Mouse (Mus musculus): ENCODE results near the gene Hmox1. TPM values are rescaled to one million over a fixed set of nuclear protein-coding genes. Genes with fewer than 3 reads are reported as not detected.

Hmox1 gene
- polyA plus RNA-seq, 1 experiment, result 159 TPM

DNA sequence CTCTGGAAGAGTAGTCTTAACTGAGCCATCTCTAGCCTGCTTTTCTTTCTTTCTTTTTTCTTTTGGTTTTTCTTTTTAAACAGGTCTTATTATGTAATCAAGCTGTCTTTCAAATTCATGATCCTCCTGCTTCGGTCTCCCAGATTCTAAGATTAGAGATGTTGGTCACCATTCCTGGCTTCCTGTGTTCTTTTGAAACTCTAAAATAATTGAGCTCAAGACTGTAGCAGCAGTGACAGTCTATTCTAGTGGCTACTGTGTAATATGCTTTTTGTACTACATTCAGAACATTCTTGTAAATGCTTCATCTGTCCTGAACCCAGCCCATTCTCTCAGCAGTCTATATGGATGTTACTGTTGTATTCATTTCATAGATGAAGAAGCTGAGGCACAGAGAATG lies 25.1 kb downstream of the Hmox1 start:
- no peak for TF ChIP-seq CTCF (IDR thresholded peaks at IDR 0.05; ENCODE audit: borderline replicate concordance, insufficient read depth, low read length)
- TF ChIP-seq POLR2A (IDR thresholded peaks at IDR 0.05; ENCODE audit: low read depth, low read length), result no peak
- no peaks in the 10 kb centered on the region for H3K4me1 ChIP-seq (ENCODE audit: control insufficient read depth, insufficient read depth, low read length)
- no peak overlapping the region for H3K4me3 ChIP-seq (ENCODE audit: insufficient read depth, low read length)
- H3K27ac ChIP-seq (ENCODE audit: insufficient read depth, low read length), result no peak overlapping the region

- Histone ChIP-seq H3K4me3 (ENCODE audit: insufficient read depth, low read length) (no peak overlapping the region), H3K4me1 (ENCODE audit: control insufficient read depth, insufficient read depth, low read length) (no peaks in the 10 kb centered on the region), H3K27ac (ENCODE audit: insufficient read depth, low read length) (no peak overlapping the region)
- no peak for TF ChIP-seq POLR2A (IDR thresholded peaks at IDR 0.05; ENCODE audit: low read depth, low read length)
- no peak for TF ChIP-seq CTCF (IDR thresholded peaks at IDR 0.05; ENCODE audit: borderline replicate concordance, insufficient read depth, low read length)
Observed at GRCm38 (mm10) chr8:75119287-75119686, 25.9 kb downstream of the Hmox1 start.

DNA sequence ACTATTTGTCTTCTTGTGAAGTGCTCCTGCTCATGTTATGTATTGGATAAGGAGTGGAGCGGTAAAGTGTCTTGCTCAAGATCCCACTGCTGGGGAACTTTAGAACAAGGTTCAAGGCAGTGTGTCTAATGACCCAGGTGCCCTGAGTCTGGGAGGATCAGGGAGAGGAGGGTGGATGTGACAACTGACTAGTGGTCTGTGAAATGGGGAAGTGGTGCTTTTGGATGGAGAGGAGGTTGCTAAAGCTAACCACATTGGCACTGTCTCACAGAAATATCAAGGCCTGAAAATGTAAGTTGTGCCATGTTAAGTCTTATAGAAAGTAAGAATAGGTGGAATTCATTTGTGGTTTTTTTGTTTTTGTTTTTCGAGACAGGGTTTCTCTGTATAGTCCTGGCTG lies 26.3 kb downstream of the Hmox1 start:
- Histone ChIP-seq H3K27ac (ENCODE audit: insufficient read depth, low read length) (no peak overlapping the region), H3K4me3 (ENCODE audit: insufficient read depth, low read length) (no peak overlapping the region), H3K4me1 (ENCODE audit: control insufficient read depth, insufficient read depth, low read length) (no peaks in the 10 kb centered on the region)
- TF ChIP-seq POLR2A (IDR thresholded peaks at IDR 0.05; ENCODE audit: low read depth, low read length), result no peak
- TF ChIP-seq CTCF (IDR thresholded peaks at IDR 0.05; ENCODE audit: borderline replicate concordance, insufficient read depth, low read length), result no peak

GRCm38 (mm10) chr8:75127406-75127805 lies 34.0 kb downstream of the Hmox1 start:
- no peaks in the 10 kb centered on the region for H3K4me1 ChIP-seq (ENCODE audit: control insufficient read depth, insufficient read depth, low read length)
- H3K4me3 ChIP-seq (ENCODE audit: insufficient read depth, low read length), result no peak overlapping the region
- TF ChIP-seq CTCF (IDR thresholded peaks at IDR 0.05; ENCODE audit: borderline replicate concordance, insufficient read depth, low read length) (no peak), POLR2A (IDR thresholded peaks at IDR 0.05; ENCODE audit: low read depth, low read length) (no peak)
- H3K27ac ChIP-seq (ENCODE audit: insufficient read depth, low read length), result no peak overlapping the region

- Histone ChIP-seq H3K4me3 (ENCODE audit: insufficient read depth, low read length) (no peak overlapping the region), H3K27ac (ENCODE audit: insufficient read depth, low read length) (no peak overlapping the region), H3K4me1 (ENCODE audit: control insufficient read depth, insufficient read depth, low read length) (no peaks in the 10 kb centered on the region)
- TF ChIP-seq CTCF (IDR thresholded peaks at IDR 0.05; ENCODE audit: borderline replicate concordance, insufficient read depth, low read length) (peak; percentile 51; the same call in 1 of the 2 replicates), POLR2A (IDR thresholded peaks at IDR 0.05; ENCODE audit: low read depth, low read length) (no peak)
Observed at GRCm38 (mm10) chr8:75132485-75132884, 39.1 kb downstream of the Hmox1 start.

DNA sequence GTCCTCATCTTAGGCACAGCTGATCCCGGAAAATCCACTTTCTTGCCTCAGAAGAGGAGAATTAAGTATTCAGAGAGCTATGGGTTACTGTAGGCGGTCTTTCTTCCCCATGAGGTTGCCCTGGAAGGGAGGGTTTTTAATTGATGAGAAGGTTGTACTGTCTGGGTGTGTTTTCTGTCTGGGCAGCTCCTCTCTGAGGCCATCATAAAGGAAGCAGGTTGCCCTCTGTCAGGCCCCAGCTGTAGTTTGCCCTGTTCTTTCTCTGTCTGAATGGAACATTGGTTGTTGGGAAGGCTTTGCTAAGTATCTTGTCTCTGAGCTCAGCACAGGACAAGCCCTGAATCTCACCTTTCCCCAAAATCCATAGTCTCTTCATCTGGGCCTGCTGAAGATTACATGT lies 40.0 kb downstream of the Hmox1 start:
- Histone ChIP-seq H3K4me1 (ENCODE audit: control insufficient read depth, insufficient read depth, low read length) (no peaks in the 10 kb centered on the region), H3K4me3 (ENCODE audit: insufficient read depth, low read length) (no peak overlapping the region), H3K27ac (ENCODE audit: insufficient read depth, low read length) (no peak overlapping the region)
- TF ChIP-seq CTCF (IDR thresholded peaks at IDR 0.05; ENCODE audit: borderline replicate concordance, insufficient read depth, low read length) (no peak), POLR2A (IDR thresholded peaks at IDR 0.05; ENCODE audit: low read depth, low read length) (no peak)

DNA sequence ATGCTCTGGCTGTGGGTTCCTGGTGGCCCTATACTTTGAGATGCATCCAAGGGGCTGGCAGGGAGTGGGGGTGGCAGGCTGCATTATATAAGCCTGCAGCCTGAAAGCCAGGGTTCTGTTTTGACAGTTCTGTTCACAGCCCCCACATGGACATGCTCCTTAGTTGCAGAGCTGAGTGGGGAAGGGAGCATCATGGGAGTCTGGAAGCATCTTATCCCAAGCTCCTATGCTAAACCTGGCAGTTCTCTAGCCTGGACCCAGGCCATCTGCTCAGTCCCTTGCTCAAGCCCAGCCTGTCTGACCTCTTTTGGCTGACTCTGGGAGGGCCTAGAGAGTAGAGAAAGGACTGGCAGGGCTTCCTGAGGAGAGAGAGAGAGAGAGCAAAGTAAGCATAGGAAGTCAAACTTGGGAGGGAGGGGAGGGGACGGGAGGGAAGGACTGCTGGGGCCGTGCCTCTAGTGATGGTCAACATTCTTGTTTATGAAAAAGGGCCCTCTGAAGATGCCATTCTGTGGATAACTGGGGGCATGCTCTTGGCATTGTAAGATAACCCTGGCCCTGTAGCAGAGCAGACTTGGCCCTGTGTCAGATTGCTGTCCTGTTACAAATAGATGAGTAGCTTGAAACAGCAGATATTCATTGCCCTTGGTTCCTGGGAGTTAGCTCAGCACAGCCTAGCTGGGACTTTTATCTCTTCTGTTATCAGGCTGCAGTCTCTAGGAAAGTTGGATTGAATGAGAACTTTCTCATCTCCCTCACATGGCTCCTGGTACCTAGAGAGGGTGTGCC lies 41.4 kb downstream of the Hmox1 start:
- Histone ChIP-seq H3K4me1 (ENCODE audit: control insufficient read depth, insufficient read depth, low read length) (no peaks in the 10 kb centered on the region), H3K27ac (ENCODE audit: insufficient read depth, low read length) (no peak overlapping the region), H3K4me3 (ENCODE audit: insufficient read depth, low read length) (no peak overlapping the region)
- TF ChIP-seq POLR2A (IDR thresholded peaks at IDR 0.05; ENCODE audit: low read depth, low read length) (no peak), CTCF (IDR thresholded peaks at IDR 0.05; ENCODE audit: borderline replicate concordance, insufficient read depth, low read length) (no peak)

DNA sequence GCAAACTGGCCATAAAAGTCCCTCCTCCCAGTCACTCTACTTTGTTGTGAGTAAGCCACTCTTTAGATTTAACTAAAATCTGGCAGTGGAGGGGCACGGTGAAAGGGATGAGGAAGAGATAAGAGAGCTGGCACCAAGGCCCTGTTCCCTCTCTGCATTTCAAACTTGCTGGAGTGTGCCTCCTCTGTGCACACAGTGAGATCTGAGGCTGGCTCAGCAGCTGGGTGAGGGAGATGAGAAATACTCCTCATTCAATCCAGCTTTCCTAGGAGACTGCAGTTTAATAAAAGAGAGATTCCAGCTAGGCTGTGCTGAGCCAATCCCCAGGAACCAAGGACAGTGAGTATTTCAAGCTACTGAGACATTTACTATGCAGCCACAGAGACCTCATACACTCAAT lies 42.3 kb downstream of the Hmox1 start:
- Histone ChIP-seq H3K4me1 (ENCODE audit: control insufficient read depth, insufficient read depth, low read length) (no peaks in the 10 kb centered on the region), H3K27ac (ENCODE audit: insufficient read depth, low read length) (no peak overlapping the region), H3K4me3 (ENCODE audit: insufficient read depth, low read length) (no peak overlapping the region)
- no peak for TF ChIP-seq POLR2A (IDR thresholded peaks at IDR 0.05; ENCODE audit: low read depth, low read length)
- no peak for TF ChIP-seq CTCF (IDR thresholded peaks at IDR 0.05; ENCODE audit: borderline replicate concordance, insufficient read depth, low read length)

DNA sequence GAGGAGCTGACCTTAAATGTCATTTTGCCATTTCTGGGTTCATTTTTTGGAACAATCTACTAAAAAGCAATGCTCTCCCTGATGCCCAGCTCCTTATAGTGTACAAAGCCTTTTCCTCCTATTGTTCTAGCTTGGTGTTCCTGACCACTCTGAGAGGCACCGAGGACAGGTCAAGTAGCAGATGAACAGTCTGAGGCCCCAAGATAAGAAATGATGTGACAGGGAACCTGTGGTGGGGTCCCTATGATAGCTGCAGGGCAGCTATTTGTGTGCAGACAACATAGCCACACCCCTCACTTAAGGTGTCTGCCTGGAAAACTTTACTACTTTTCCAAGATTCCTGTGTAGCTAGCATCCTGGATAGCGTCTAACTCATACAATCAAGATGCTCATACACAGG lies 42.8 kb downstream of the Hmox1 start:
- H3K4me1 ChIP-seq (ENCODE audit: control insufficient read depth, insufficient read depth, low read length), result no peaks in the 10 kb centered on the region
- no peak for TF ChIP-seq POLR2A (IDR thresholded peaks at IDR 0.05; ENCODE audit: low read depth, low read length)
- TF ChIP-seq CTCF (IDR thresholded peaks at IDR 0.05; ENCODE audit: borderline replicate concordance, insufficient read depth, low read length), result no peak
- no peak overlapping the region for H3K4me3 ChIP-seq (ENCODE audit: insufficient read depth, low read length)
- no peak overlapping the region for H3K27ac ChIP-seq (ENCODE audit: insufficient read depth, low read length)

GRCm38 (mm10) chr8:75137536-75137935 lies 44.1 kb downstream of the Hmox1 start:
- no peak overlapping the region for H3K27ac ChIP-seq (ENCODE audit: insufficient read depth, low read length)
- no peak overlapping the region for H3K4me3 ChIP-seq (ENCODE audit: insufficient read depth, low read length)
- TF ChIP-seq POLR2A (IDR thresholded peaks at IDR 0.05; ENCODE audit: low read depth, low read length) (no peak), CTCF (IDR thresholded peaks at IDR 0.05; ENCODE audit: borderline replicate concordance, insufficient read depth, low read length) (no peak)
- H3K4me1 ChIP-seq (ENCODE audit: control insufficient read depth, insufficient read depth, low read length), result no peaks in the 10 kb centered on the region

Other genes starting within 250 kb of the Hmox1 start
- not detected in 2 replicates for gene Isx, start 220.4 kb upstream of the Hmox1 start, polyA plus RNA-seq (2011; ENCODE audit: insufficient read length, low read depth, missing spikeins)
- gene Hmgxb4, start 100.3 kb upstream of the Hmox1 start, polyA plus RNA-seq (2011; ENCODE audit: insufficient read length, low read depth, missing spikeins), result 31.1 and 46.7 TPM in 2 replicates
- 21.4 and 25.4 TPM in 2 replicates for gene Tom1, start 59.9 kb upstream of the Hmox1 start, polyA plus RNA-seq (2011; ENCODE audit: insufficient read length, low read depth, missing spikeins)
- gene Mcm5, start 15.9 kb downstream of the Hmox1 start, polyA plus RNA-seq (2011; ENCODE audit: insufficient read length, low read depth, missing spikeins), result 35.8 and 45.6 TPM in 2 replicates
- gene Rasd2, start 120.3 kb downstream of the Hmox1 start, polyA plus RNA-seq (2011; ENCODE audit: insufficient read length, low read depth, missing spikeins), result not detected in 2 replicates